ENCODE assay signal across 25 mouse cellular contexts in genomic region chr9:22420491-22420890, GRCm38 (mm10). TPM values are rescaled to one million over a fixed set of nuclear protein-coding genes. Genes with fewer than 3 reads are reported as not detected.
DNase-seq lines count a peak whose midpoint lies in the region; TF ChIP-seq lines count a peak whose summit lies in the region.
"Had no signal": no experiment of that assay in that cellular context is flagged by ENCODE, and none has a peak within 500 bp of the region (broad histone marks: within the 10 kb centered on the region; RNA-seq: fewer than 3 reads in every experiment).

No protein-coding gene starts in this region.

- no peaks in the 10 kb centered on the region for H3K27me3 ChIP-seq in heart, adult 2 months (ENCODE audit: control insufficient read depth, insufficient read depth, low read length)
- H3K27me3 ChIP-seq: heart, embryonic 12.5 days; hindbrain, embryonic 12.5 days; neural tube, embryonic 13.5 days had no signal

- 28% methylated on average over 7 of the region's 7 CpGs for WGBS in heart, adult 2 months

- H3K9ac ChIP-seq in heart, adult 2 months (ENCODE audit: low read depth, low read length) = no peak overlapping the region
- H3K9ac ChIP-seq: heart, embryonic 12.5 days; hindbrain, embryonic 12.5 days; liver, postnatal 0 days; neural tube, embryonic 13.5 days had no signal

- intact Hi-C loops in heart, postnatal 10 days (cut with DNase I) = no loop called here
- intact Hi-C loops in heart, adult 2 months (cut with DNase I) = no loop called here

- H3K79me2 ChIP-seq in heart, adult 2 months (replicated peaks; ENCODE audit: control insufficient read depth, insufficient read depth, low read length) = no peaks in the 10 kb centered on the region

- no peaks in the 10 kb centered on the region for H3K36me3 ChIP-seq in heart, adult 2 months (ENCODE audit: control insufficient read depth, insufficient read depth, low read length)
- H3K36me3 ChIP-seq: forebrain, embryonic 10.5 days; heart, embryonic 12.5 days; hindbrain, embryonic 12.5 days; midbrain, embryonic 10.5 days; neural tube, embryonic 13.5 days had no signal

- no peak overlapping the region for H3K4me3 ChIP-seq in heart, adult 2 months
- H3K4me3 ChIP-seq: forebrain, embryonic 10.5 days; heart, embryonic 12.5 days; hindbrain, embryonic 12.5 days; midbrain, embryonic 10.5 days; neural tube, embryonic 13.5 days had no signal

- no peak for TF ChIP-seq EP300 in heart, adult 2 months (IDR thresholded peaks at IDR 0.05; ENCODE audit: insufficient read depth, low read depth, low read length)

- TF ChIP-seq CTCF in heart, adult 2 months (IDR thresholded peaks at IDR 0.05) = no peak

- no peak for TF ChIP-seq POLR2A in heart, adult 2 months (IDR thresholded peaks at IDR 0.05; ENCODE audit: insufficient read depth, low read depth, low read length)

- H3K4me1 ChIP-seq in heart, adult 2 months (ENCODE audit: control insufficient read depth, insufficient read depth, low read length) = no peaks in the 10 kb centered on the region; the same call in 1 of the 2 replicates
- H3K4me1 ChIP-seq: hindbrain, embryonic 12.5 days; neural tube, embryonic 13.5 days had no signal

- no peak overlapping the region for H3K27ac ChIP-seq in heart, adult 2 months
- H3K27ac ChIP-seq: forebrain, embryonic 10.5 days; hindbrain, embryonic 12.5 days; midbrain, embryonic 10.5 days; neural tube, embryonic 13.5 days had no signal

- DNase-seq in cerebellum, adult 18-20 months = peak; percentile 33 to 57
- no peak for DNase-seq in cerebellum, postnatal 36 days
- DNase-seq in heart, postnatal 10 days = peak; percentile 25 to 27
- no peak for DNase-seq in heart, adult 2 months
- DNase-seq in testis, postnatal 14 days (ENCODE audit: low spot score) = peak; percentile 23
- DNase-seq in testis, postnatal 10 days (ENCODE audit: low spot score) = no peak
- no peak for DNase-seq in lung, postnatal 14 days
- DNase-seq in adipocyte (ENCODE audit: low spot score) = no peak
- DNase-seq: kidney, postnatal 14 days; layer of hippocampus, adult 9-11 months; liver, postnatal 0 days; right cerebral cortex, postnatal 25 days; thymus, postnatal 14 days had no signal

RNA-seq across cellular contexts. Expression of gene 9530077C05Rik, which starts 9.2 kb away (rescaled TPM):
- under 1 TPM; 0.35 to 0.43 TPM for total RNA-seq in heart, postnatal 10 days (2021)
- total RNA-seq in heart, adult 2 months (2021) = under 1 TPM; 0.29 to 0.50 TPM
- polyA plus RNA-seq in heart, adult 2 months (2012; rRNA removed) = 0.27 and 0.53 TPM in 2 replicates

RNA-seq across cellular contexts. Expression of gene Anln, which starts 31.5 kb away (rescaled TPM):
- 10 to 100 TPM; 20.3 to 25.2 TPM for total RNA-seq in heart, postnatal 10 days (2021)
- 1 to 10 TPM; 1.4 to 1.5 TPM for total RNA-seq in heart, adult 2 months (2021)
- polyA plus RNA-seq in heart, adult 2 months (2012; rRNA removed) = 0.43 and 0.82 TPM in 2 replicates

RNA-seq across cellular contexts. Expression of gene Gm17545, which starts 33.6 kb away (rescaled TPM):
- not detected for total RNA-seq in heart, postnatal 10 days (2021)
- total RNA-seq in heart, adult 2 months (2021) = not detected
- polyA plus RNA-seq in heart, adult 2 months (2012; rRNA removed) = not detected in 2 replicates
- total RNA-seq: adrenal gland, adult 18-20 months; gastrocnemius, adult 8-10 months; MEL had no signal
- polyA plus RNA-seq: embryonic facial prominence, embryonic 14.5 days; forebrain, embryonic 10.5 days; heart, embryonic 12.5 days; hindbrain, embryonic 12.5 days; intestine, embryonic 16.5 days; limb, embryonic 14.5 days; liver, postnatal 0 days; midbrain, embryonic 10.5 days; neural tube, embryonic 13.5 days; stomach, embryonic 16.5 days had no signal

RNA-seq across cellular contexts. Expression of gene Rp9, which starts 49.1 kb away (rescaled TPM):
- total RNA-seq in heart, postnatal 10 days (2021) = 10 to 100 TPM; 45.4 to 45.7 TPM
- 10 to 100 TPM; 42.6 to 46.1 TPM for total RNA-seq in heart, adult 2 months (2021)
- polyA plus RNA-seq in heart, adult 2 months (2012; rRNA removed) = 35.1 and 39.5 TPM in 2 replicates

RNA-seq across cellular contexts. Expression of gene Bbs9, which starts 55.0 kb away (rescaled TPM):
- 10 to 100 TPM; 17.5 to 18.7 TPM for total RNA-seq in heart, postnatal 10 days (2021)
- total RNA-seq in heart, adult 2 months (2021) = 10 to 100 TPM; 11.9 to 12.4 TPM
- polyA plus RNA-seq in heart, adult 2 months (2012; rRNA removed) = 6.3 and 9.0 TPM in 2 replicates

Comparison
In these comparisons a context has a peak if more than half of its experiments do, and no peak if none do; other contexts are left out.
1. DNase-seq: peak in cerebellum, adult 18-20 months (2 of 2), heart, postnatal 10 days (2 of 2) and testis, postnatal 14 days (single experiment); none in cerebellum, postnatal 36 days (0 of 2), heart, adult 2 months (0 of 2), testis, postnatal 10 days (single experiment), lung, postnatal 14 days (single experiment) and adipocyte (single experiment).
2. RNA of gene Anln, which starts 31.5 kb away (total RNA-seq): 20.3 to 25.2 TPM in heart, postnatal 10 days; 1.4 to 1.5 TPM in heart, adult 2 months; every median in the first group is over 4 times any median in the second.